Mouse (Mus musculus): ENCODE results near the gene E2f6. TPM values are rescaled to one million over a fixed set of nuclear protein-coding genes. Genes with fewer than 3 reads are reported as not detected.

The E2f6 gene
- polyA plus RNA-seq, 1 experiment from 2014 or later: 56.7 TPM

DNA sequence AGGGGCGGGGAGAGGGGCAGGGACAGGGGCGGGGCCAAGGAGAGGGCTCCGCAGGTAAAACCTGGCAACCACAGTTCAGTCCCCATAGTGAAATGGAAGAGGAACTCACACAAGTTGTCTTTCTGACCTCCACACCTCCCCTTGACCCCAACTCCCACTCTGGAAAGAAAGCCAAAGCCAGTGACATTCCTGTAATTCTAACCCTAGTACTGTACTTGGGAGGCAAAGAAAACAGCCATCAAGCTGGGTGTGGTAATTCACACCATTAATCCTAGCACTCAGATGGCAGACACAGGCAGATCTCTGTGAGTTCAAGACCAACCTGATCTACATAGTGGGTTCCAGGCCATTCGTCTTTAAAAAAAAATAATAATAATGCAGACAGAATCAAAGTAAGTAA is 17.4 kb upstream of the E2f6 start:
- Histone ChIP-seq H3K4me1 (ENCODE audit: control insufficient read depth, insufficient read depth, low read length) (no peaks in the 10 kb centered on the region), H3K36me3 (ENCODE audit: control insufficient read depth, insufficient read depth, low read length) (no peaks in the 10 kb centered on the region), H3K9ac (ENCODE audit: low read depth, low read length) (no peak overlapping the region), H3K27me3 (ENCODE audit: control insufficient read depth, insufficient read depth, low read length) (no peaks in the 10 kb centered on the region), H3K4me2 (replicated peaks; ENCODE audit: low read depth, low read length) (no peak overlapping the region), H3K4me3 (ENCODE audit: low read length) (no peak overlapping the region), H3K27ac (ENCODE audit: low read depth, low read length) (no peak overlapping the region), H3K9me3 (ENCODE audit: control insufficient read depth, low read length) (no peaks in the 10 kb centered on the region)
- ATAC-seq (ENCODE audit: low FRiP score, low TSS enrichment): no peak
- WGBS: 75% methylated on average over 4 of the region's 4 CpGs

DNA sequence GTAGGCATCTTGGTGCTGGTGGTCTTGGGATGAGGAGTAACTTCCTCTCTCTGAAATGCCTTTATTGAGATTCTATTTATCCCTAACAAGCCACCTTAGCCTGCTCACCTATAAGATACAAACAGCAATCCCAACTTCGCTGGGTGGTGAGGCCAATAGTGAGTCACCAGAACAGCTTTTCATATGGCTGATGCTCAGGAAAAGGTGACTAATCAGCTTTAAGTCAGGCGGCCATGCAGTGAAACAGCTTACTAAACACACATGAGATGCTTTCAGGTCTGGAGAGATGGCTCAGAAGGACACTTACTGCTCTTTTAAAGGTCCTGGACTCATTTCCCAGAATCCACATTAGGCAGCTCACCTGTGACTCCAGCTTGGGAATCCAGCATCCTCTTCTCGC is 15.0 kb upstream of the E2f6 start:
- no peak overlapping the region for H3K4me2 ChIP-seq (replicated peaks; ENCODE audit: low read depth, low read length)
- WGBS: 75% methylated on average over 3 of the region's 3 CpGs
- no peaks in the 10 kb centered on the region for H3K4me1 ChIP-seq (ENCODE audit: control insufficient read depth, insufficient read depth, low read length)
- no peaks in the 10 kb centered on the region for H3K9me3 ChIP-seq (ENCODE audit: control insufficient read depth, low read length)
- H3K4me3 ChIP-seq (ENCODE audit: low read length): no peak overlapping the region
- no peaks in the 10 kb centered on the region for H3K36me3 ChIP-seq (ENCODE audit: control insufficient read depth, insufficient read depth, low read length)
- ATAC-seq (ENCODE audit: low FRiP score, low TSS enrichment): no peak
- H3K9ac ChIP-seq (ENCODE audit: low read depth, low read length): no peak overlapping the region
- H3K27me3 ChIP-seq (ENCODE audit: control insufficient read depth, insufficient read depth, low read length): no peaks in the 10 kb centered on the region
- no peak overlapping the region for H3K27ac ChIP-seq (ENCODE audit: low read depth, low read length)

DNA sequence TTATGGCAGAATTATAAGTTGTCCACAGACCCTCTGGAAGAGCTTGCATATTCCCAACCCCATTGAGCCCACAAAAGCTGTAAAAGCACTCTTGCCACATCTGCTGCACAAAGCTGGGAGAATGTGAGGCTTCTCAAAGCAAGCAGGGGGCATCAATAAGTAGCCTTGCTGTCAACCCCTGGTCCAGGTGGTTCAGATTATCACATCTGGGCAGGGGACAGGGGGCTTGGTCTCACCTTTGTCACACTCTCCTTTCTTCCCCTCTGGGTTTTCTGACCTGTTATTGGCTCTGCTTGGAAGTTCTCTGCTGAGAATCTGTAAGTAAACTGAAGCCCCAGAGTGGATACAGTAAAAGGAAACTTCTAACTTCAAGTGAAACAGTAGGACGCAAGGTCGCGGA is 11.9 kb upstream of the E2f6 start:
- Histone ChIP-seq H3K36me3 (ENCODE audit: control insufficient read depth, insufficient read depth, low read length) (no peaks in the 10 kb centered on the region), H3K27ac (ENCODE audit: low read depth, low read length) (no peak overlapping the region), H3K9me3 (ENCODE audit: control insufficient read depth, low read length) (no peaks in the 10 kb centered on the region), H3K27me3 (ENCODE audit: control insufficient read depth, insufficient read depth, low read length) (no peaks in the 10 kb centered on the region), H3K4me1 (ENCODE audit: control insufficient read depth, insufficient read depth, low read length) (no peaks in the 10 kb centered on the region), H3K4me2 (replicated peaks; ENCODE audit: low read depth, low read length) (peak overlapping the region; percentile 85), H3K4me3 (ENCODE audit: low read length) (peak overlapping the region; percentile 44; the same call in 1 of the 2 replicates), H3K9ac (ENCODE audit: low read depth, low read length) (no peak overlapping the region)
- ATAC-seq (ENCODE audit: low FRiP score, low TSS enrichment): no peak
- whole genome bisulfite sequencing: 41% methylated on average over 3 of the region's 3 CpGs

DNA sequence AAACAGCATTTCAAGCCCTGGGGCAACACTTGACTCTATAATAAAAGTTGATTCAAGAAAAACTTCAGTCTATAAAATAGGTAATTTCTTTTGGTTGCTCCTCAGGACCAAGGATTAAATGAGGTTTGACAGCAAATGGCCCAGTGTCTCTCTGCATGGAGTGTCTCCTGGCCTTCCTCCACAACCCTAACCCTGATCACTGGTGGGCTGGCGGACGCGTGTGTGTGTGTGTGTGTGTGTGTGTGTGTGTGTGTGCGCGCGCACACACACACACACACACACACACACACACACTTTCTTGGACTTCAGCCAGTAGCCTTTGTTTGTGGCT is 10.9 kb upstream of the E2f6 start:
- Histone ChIP-seq H3K9me3 (ENCODE audit: control insufficient read depth, low read length) (no peaks in the 10 kb centered on the region), H3K4me2 (replicated peaks; ENCODE audit: low read depth, low read length) (peak overlapping the region; percentile 85), H3K27me3 (ENCODE audit: control insufficient read depth, insufficient read depth, low read length) (no peaks in the 10 kb centered on the region), H3K4me3 (ENCODE audit: low read length) (peak overlapping the region; percentile 44), H3K4me1 (ENCODE audit: control insufficient read depth, insufficient read depth, low read length) (no peaks in the 10 kb centered on the region), H3K36me3 (ENCODE audit: control insufficient read depth, insufficient read depth, low read length) (no peaks in the 10 kb centered on the region), H3K27ac (ENCODE audit: low read depth, low read length) (0 out of 2 replicates have a peak overlapping the region, but pooled peaks have one; percentile 27), H3K9ac (ENCODE audit: low read depth, low read length) (peak overlapping the region; percentile 62)
- ATAC-seq (ENCODE audit: low FRiP score, low TSS enrichment): no peak
- 11% methylated on average over 6 of the region's 6 CpGs for WGBS

DNA sequence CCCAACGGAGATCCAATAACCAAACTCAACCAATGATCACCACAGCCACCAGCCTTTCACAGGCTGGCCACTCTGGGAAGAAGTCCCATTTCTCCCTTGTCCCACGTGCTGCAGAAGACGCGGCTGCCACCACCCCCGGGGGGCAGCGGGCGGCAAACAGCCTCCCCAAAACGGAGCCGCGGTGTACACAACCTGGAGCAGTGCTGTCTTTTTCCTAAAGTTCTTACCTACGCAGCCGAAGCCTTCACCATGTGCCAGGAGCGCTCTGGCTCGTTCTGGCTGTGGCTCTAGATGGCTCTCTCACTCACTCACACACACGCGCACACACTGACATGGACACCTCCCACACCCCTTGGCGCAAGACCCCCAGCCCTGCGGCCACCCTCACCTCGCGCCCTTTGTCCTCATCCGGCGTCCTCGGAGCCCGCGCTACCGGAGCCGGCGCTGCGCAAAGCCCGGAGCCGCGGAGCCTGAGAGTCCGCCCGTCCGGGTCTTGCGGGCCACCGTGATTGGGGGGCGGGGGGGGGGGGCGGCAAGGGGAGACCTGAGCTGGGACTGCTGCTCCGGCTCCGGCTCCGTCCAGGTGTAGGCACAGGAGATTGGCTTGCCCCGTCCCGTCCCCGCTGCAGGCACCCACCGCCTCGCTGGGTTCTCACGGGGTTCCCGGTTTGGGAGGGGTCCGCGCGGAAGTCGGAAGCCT is 10.4 kb upstream of the E2f6 start, which contains the start of gene Greb1:
Gene Greb1, minus strand, starts transcription at position 628 of the 700 bp plus-strand sequence.
- under 1% methylated on average over 49 of the region's 53 CpGs for WGBS
- H3K36me3 ChIP-seq (ENCODE audit: control insufficient read depth, insufficient read depth, low read length): no peaks in the 10 kb centered on the region
- no peaks in the 10 kb centered on the region for H3K27me3 ChIP-seq (ENCODE audit: control insufficient read depth, insufficient read depth, low read length)
- peak within 1 kb of the TSS; percentile 62 for H3K9ac ChIP-seq (ENCODE audit: low read depth, low read length)
- no peaks in the 10 kb centered on the region for H3K9me3 ChIP-seq (ENCODE audit: control insufficient read depth, low read length)
- peak within 1 kb of the TSS; percentile 85 for H3K4me2 ChIP-seq (replicated peaks; ENCODE audit: low read depth, low read length)
- H3K27ac ChIP-seq (ENCODE audit: low read depth, low read length): 0 out of 2 replicates have a peak within 1 kb of the TSS, but pooled peaks have one; percentile 27
- peak within 1 kb of the TSS; percentile 44 for H3K4me3 ChIP-seq (ENCODE audit: low read length)
- no peaks in the 10 kb centered on the region for H3K4me1 ChIP-seq (ENCODE audit: control insufficient read depth, insufficient read depth, low read length)
- ATAC-seq (ENCODE audit: low FRiP score, low TSS enrichment): peak; percentile 68

DNA sequence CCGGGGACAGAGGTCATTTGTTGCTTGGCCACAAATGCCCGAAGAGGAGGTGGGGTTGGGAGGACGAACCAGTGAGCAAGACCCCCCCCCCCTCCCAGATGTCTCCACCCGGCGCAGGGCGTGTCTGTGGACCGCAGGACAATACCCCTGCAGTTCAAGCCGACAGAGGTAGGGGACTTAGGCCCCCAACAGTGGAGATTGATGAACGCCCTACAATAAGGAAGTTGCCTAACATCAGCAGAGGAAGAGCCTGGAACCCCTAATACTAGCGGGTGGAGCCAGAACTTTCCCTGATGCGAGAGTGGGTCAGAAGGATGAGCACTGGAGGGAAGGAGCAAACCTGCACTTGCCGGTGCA is 9.8 kb upstream of the E2f6 start:
- 1% methylated on average over 12 of the region's 12 CpGs for WGBS
- H3K36me3 ChIP-seq (ENCODE audit: control insufficient read depth, insufficient read depth, low read length): no peaks in the 10 kb centered on the region
- H3K4me3 ChIP-seq (ENCODE audit: low read length): peak overlapping the region; percentile 44
- H3K27ac ChIP-seq (ENCODE audit: low read depth, low read length): no peak overlapping the region
- peak; percentile 43; the same call in 1 of the 2 replicates for ATAC-seq (ENCODE audit: low FRiP score, low TSS enrichment)
- peak overlapping the region; percentile 85 for H3K4me2 ChIP-seq (replicated peaks; ENCODE audit: low read depth, low read length)
- no peaks in the 10 kb centered on the region for H3K4me1 ChIP-seq (ENCODE audit: control insufficient read depth, insufficient read depth, low read length)
- no peaks in the 10 kb centered on the region for H3K9me3 ChIP-seq (ENCODE audit: control insufficient read depth, low read length)
- H3K9ac ChIP-seq (ENCODE audit: low read depth, low read length): peak overlapping the region; percentile 62
- no peaks in the 10 kb centered on the region for H3K27me3 ChIP-seq (ENCODE audit: control insufficient read depth, insufficient read depth, low read length)

DNA sequence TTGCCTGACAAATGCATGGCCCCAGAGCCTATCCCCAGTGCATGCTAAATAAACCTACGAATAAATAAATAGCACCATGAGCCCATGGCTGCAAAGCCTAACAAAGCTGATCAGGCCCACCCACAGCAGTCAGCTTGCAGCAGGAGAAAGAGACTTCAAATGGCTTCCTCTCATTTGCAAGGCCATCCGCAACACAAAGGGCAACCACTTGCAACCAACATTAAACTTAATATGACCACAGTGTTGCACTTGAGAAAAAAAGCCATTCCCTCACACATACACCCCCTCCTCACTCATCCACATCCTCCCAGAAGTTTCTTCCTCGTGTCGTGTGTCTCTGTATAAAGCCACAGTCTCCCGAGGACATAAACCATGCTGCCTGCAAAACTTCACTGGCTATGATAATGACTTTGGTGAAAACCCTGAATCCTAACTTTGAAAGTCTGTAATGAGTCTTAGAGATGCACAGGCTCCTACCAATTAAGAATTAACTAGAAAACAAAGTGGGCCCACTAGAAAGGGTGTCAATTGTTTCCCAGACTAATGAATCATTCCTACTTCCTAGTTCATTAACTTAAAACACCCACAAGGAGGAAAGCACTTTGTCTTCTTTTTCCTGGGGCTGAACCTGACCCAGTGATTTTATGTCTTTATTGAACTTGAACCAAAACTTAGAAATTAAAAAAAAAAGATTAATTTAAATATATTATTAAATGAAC is 7.4 kb upstream of the E2f6 start:
- H3K4me2 ChIP-seq (replicated peaks; ENCODE audit: low read depth, low read length): no peak overlapping the region
- no peak overlapping the region for H3K4me3 ChIP-seq (ENCODE audit: low read length)
- 20% methylated on average over 5 of the region's 5 CpGs for WGBS
- peaks cover 4% of the 10 kb centered on the region; the same call in 1 of the 2 replicates for H3K27me3 ChIP-seq (ENCODE audit: control insufficient read depth, insufficient read depth, low read length)
- no peaks in the 10 kb centered on the region for H3K36me3 ChIP-seq (ENCODE audit: control insufficient read depth, insufficient read depth, low read length)
- peak overlapping the region; percentile 19; the same call in 1 of the 2 replicates for H3K27ac ChIP-seq (ENCODE audit: low read depth, low read length)
- no peaks in the 10 kb centered on the region for H3K9me3 ChIP-seq (ENCODE audit: control insufficient read depth, low read length)
- no peaks in the 10 kb centered on the region for H3K4me1 ChIP-seq (ENCODE audit: control insufficient read depth, insufficient read depth, low read length)
- 0 out of 2 replicates have a peak, but pooled peaks have one; percentile 9 for ATAC-seq (ENCODE audit: low FRiP score, low TSS enrichment)
- H3K9ac ChIP-seq (ENCODE audit: low read depth, low read length): no peak overlapping the region

DNA sequence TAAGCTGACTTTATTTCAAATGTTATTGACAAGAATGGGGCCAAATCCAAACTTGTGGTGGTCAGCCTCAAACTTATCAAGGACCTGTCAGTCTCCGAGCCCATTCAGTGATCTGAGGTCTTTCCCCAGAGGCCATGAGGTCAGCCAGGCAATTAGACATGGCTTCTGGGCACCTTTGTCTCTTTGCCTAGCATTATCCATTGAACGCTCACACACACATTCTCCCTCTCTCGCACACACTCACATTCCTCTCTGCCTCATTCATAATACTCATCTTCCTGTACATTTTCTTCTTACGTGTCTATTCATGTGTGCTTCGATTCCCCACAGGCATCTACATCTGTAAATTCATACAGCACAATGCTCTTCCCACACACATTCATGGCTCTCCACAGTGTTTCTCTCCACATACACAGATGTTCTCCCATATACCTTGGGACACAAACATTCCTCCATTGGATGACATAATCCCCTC is 6.8 kb upstream of the E2f6 start:
- 39% methylated on average over 5 of the region's 5 CpGs for WGBS
- H3K4me1 ChIP-seq (ENCODE audit: control insufficient read depth, insufficient read depth, low read length): no peaks in the 10 kb centered on the region
- no peak overlapping the region for H3K4me2 ChIP-seq (replicated peaks; ENCODE audit: low read depth, low read length)
- no peak overlapping the region for H3K27ac ChIP-seq (ENCODE audit: low read depth, low read length)
- no peak overlapping the region for H3K4me3 ChIP-seq (ENCODE audit: low read length)
- ATAC-seq (ENCODE audit: low FRiP score, low TSS enrichment): no peak
- peaks cover 4% of the 10 kb centered on the region; the same call in 1 of the 2 replicates for H3K27me3 ChIP-seq (ENCODE audit: control insufficient read depth, insufficient read depth, low read length)
- H3K36me3 ChIP-seq (ENCODE audit: control insufficient read depth, insufficient read depth, low read length): no peaks in the 10 kb centered on the region
- H3K9me3 ChIP-seq (ENCODE audit: control insufficient read depth, low read length): no peaks in the 10 kb centered on the region
- no peak overlapping the region for H3K9ac ChIP-seq (ENCODE audit: low read depth, low read length)

DNA sequence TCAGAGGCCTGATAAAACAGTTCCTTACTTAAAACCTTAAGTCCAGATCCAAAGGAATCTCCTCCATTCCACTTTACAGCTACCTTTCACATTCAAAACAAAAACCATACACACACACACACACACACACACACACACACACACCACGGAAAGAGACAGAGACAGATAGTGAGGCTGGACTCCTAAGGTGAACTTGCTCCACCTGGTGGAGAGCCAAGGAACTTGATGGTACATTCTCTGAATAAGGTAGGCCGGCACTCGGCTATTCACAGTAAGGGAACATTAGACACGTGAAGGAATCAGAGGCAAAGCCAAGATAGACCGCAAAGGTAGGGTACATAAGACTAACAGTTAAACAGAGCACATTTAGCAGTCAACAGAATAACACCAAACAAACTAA is 5.3 kb upstream of the E2f6 start:
- 7% methylated on average over 5 of the region's 5 CpGs for WGBS

More for the DNA sequence above, 5.3 kb upstream of the E2f6 start:
- no peak overlapping the region for H3K27ac ChIP-seq (ENCODE audit: low read depth, low read length)
- no peaks in the 10 kb centered on the region for H3K36me3 ChIP-seq (ENCODE audit: control insufficient read depth, insufficient read depth, low read length)
- H3K9ac ChIP-seq (ENCODE audit: low read depth, low read length): no peak overlapping the region
- no peaks in the 10 kb centered on the region for H3K4me1 ChIP-seq (ENCODE audit: control insufficient read depth, insufficient read depth, low read length)
- no peaks in the 10 kb centered on the region for H3K9me3 ChIP-seq (ENCODE audit: control insufficient read depth, low read length)
- peaks cover 4% of the 10 kb centered on the region; the same call in 1 of the 2 replicates for H3K27me3 ChIP-seq (ENCODE audit: control insufficient read depth, insufficient read depth, low read length)
- no peak overlapping the region for H3K4me2 ChIP-seq (replicated peaks; ENCODE audit: low read depth, low read length)
- no peak overlapping the region for H3K4me3 ChIP-seq (ENCODE audit: low read length)
- no peak; the same call in 1 of the 2 replicates for ATAC-seq (ENCODE audit: low FRiP score, low TSS enrichment)
